Mouse (Mus musculus): Measurements from ENCODE around the gene Dock9.

GRCm38 (mm10) chr14:121547745-121548144 is 249.9 kb downstream of the Dock9 start:
- TF ChIP-seq CTCF (IDR thresholded peaks at IDR 0.05; ENCODE audit: control insufficient read depth, insufficient read depth, insufficient read length) (no peak), USF1 (IDR thresholded peaks at IDR 0.05; ENCODE audit: low read depth) (no peak), MYOD1 (IDR thresholded peaks at IDR 0.05; ENCODE audit: control insufficient read depth, insufficient read length, low read depth) (no peak), MAX (IDR thresholded peaks at IDR 0.05) (no peak)

Data from C2C12 (cell line).